Mouse (Mus musculus) forebrain, embryonic 11.5 days (tissue): Measurements from ENCODE around the gene Garnl3. TPM values are rescaled to one million over a fixed set of nuclear protein-coding genes. Genes with fewer than 3 reads are reported as not detected.
A peak's percentile ranks its signal among the peaks of the same experiment; 100 is the strongest.

Experiments
- ATAC-seq: fragments of 200-750 bp; cut with Nextera tagmentation; replicated peaks from 2 replicates; pipeline ENCODE4 v1.8.0; 2017; ENCODE audit warnings: moderate TSS enrichment; ENCODE audit not compliant: low FRiP score
- DNase-seq: peaks from one replicate; pipeline ENCODE4 v3.0.0-alpha.2; 2017; ENCODE audit warnings: low spot score
- H3K27ac ChIP-seq: fragments of 300-500 bp; sonication (generic); 2 replicates; pipeline ENCODE4 v1.5.1; 2014; ENCODE audit warnings: low read depth, low read length
- H3K27me3 ChIP-seq: fragments of 300-500 bp; sonication (generic); 2 replicates; pipeline ENCODE4 v1.6.1; 2014; ENCODE audit warnings: mild to moderate bottlenecking, low read length, mixed read lengths; ENCODE audit not compliant: control insufficient read depth, insufficient read depth
- H3K36me3 ChIP-seq: fragments of 300-500 bp; sonication (generic); 2 replicates; pipeline ENCODE4 v1.6.1; 2014; ENCODE audit warnings: mild to moderate bottlenecking, low read length, moderate library complexity, mixed read lengths; ENCODE audit not compliant: control insufficient read depth, insufficient read depth
- H3K4me1 ChIP-seq: fragments of 300-500 bp; sonication (generic); replicated peaks from 2 replicates; pipeline ENCODE4 v1.6.1; 2014; ENCODE audit warnings: low read length, mixed read lengths; ENCODE audit not compliant: control insufficient read depth, insufficient read depth
- H3K4me2 ChIP-seq: fragments of 300-500 bp; sonication (generic); 2 replicates; pipeline ENCODE4 v1.6.1; 2014; ENCODE audit warnings: low read depth, mild to moderate bottlenecking, low read length, moderate library complexity, mixed read lengths; ENCODE audit not compliant: severe bottlenecking
- H3K4me3 ChIP-seq: fragments of 300-500 bp; sonication (generic); 2 replicates; pipeline ENCODE4 v1.5.1; 2014; ENCODE audit warnings: low read depth, low read length
- H3K9ac ChIP-seq: fragments of 300-500 bp; sonication (generic); 2 replicates; pipeline ENCODE4 v1.6.1; 2014; ENCODE audit warnings: low read length
- H3K9me3 ChIP-seq: fragments of 300-500 bp; sonication (generic); 2 replicates; pipeline ENCODE4 v1.6.1; 2016; ENCODE audit warnings: low read length, mixed read lengths; ENCODE audit not compliant: control insufficient read depth
- WGBS: fragments of 180-500 bp; shearing (Covaris S2); extraction: QIAGEN DNeasy Blood & Tissue Kit; methylation state at CpG from one replicate; pipeline ENCODE4 v1.1.7; 2014; 5-methylcytosine and 5-hydroxymethylcytosine counted together
- polyA plus RNA-seq: library from polyadenylated mRNA; unstranded; fragments of >200 nt; fragmentation: Nextera tagmentation; extraction: Ambion mirVana; gene quantifications from 2 replicates; pipeline ENCODE4 v1.2.1, GENCODE M21; 2014

Garnl3 gene
- polyA plus RNA-seq, 1 experiment from 2014 or later, result 12.9 TPM

DNA sequence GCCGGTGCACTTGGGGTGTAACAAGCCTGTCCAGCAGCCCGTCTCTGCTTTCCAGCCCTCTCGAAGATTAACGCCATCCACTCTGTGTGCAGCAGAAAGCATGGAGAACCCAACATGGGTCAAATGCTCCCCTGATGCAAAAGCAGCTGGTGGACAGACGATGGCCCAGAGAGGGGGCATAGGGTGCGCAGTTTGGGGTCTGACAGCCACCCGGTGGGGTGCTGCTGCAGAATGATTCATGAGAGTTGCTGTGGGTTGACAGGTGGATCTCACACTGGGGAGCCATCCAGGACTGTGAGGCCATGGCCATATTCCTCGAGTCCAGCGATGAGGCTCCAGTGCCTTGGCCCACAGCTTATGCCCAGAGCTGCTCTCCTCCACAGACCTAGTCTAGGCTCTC, 5.8 kb upstream of the Garnl3 start:
- no peak overlapping the region for H3K9ac ChIP-seq
- H3K4me2 ChIP-seq, result no peak overlapping the region
- no peak overlapping the region for H3K4me3 ChIP-seq
- 92% methylated on average over 9 of the region's 9 CpGs for WGBS
- no peaks in the 10 kb centered on the region for H3K4me1 ChIP-seq
- H3K27me3 ChIP-seq, result peaks cover 5% of the 10 kb centered on the region; the same call in 1 of the 2 replicates
- H3K27ac ChIP-seq, result no peak overlapping the region
- no peak for ATAC-seq
- no peak for DNase-seq
- H3K36me3 ChIP-seq, result no peaks in the 10 kb centered on the region
- H3K9me3 ChIP-seq, result no peaks in the 10 kb centered on the region

DNA sequence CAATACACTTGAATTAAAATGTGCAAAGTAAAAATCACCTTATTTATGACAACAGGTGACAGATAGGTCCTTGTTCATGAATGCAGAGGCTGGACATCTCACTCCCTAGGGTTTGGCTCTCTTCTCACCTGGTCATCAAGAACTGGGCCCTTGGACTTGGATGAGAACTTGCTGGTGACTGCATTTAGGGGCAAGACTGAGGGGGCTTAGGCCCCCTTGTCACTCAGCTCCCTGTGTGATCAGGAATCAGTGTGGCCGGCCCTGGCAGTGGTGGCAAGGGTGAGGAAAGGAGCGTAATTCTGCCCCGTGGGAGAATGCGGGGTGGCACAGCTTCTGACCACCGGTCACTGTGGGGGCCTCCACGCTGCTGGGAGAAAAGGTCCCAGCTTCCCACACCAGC, 4.9 kb upstream of the Garnl3 start:
- Histone ChIP-seq H3K4me3 (no peak overlapping the region), H3K36me3 (no peaks in the 10 kb centered on the region), H3K4me2 (no peak overlapping the region), H3K9me3 (no peaks in the 10 kb centered on the region), H3K27me3 (peaks cover 9% of the 10 kb centered on the region; the same call in 1 of the 2 replicates), H3K4me1 (no peaks in the 10 kb centered on the region), H3K27ac (no peak overlapping the region), H3K9ac (no peak overlapping the region)
- DNase-seq (no peak), ATAC-seq (no peak)
- 92% methylated on average over 6 of the region's 6 CpGs for WGBS

DNA sequence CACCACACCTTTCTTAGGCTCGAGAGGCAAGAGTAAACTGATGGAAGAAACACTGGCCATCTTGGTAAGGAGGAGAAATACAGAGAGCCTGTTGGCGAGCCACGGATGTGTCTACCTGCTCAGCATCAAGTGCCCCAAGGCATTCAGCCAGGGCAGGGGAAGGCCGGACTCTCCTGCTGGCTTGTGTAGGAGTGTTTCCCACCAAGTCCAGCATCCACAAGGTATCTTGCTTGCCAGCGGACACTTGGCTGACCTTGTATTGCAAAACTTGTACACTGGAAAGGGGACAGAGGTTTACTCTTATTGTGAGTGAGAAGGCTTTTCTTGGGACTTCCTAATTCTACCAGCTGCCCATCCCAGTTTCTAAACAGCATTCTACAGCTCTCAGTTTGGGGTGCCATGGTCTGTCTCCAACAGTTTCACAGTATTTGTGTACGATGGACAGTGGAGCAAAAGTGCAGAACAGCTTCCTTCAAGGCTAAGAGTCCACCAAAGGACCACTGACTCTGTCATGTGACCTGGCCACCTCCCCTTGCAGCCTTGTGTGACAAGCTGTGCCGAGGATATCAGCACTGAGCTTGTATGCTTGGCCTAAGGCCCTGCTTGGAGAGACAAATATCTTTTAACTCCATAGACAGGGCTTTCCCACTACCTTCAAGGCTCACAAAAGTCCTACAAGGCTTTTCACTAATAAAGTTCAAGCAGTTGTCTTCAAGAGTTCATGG, 3.5 kb upstream of the Garnl3 start:
- H3K27ac ChIP-seq, result no peak overlapping the region
- H3K4me3 ChIP-seq, result no peak overlapping the region
- no peak overlapping the region for H3K4me2 ChIP-seq
- no peak overlapping the region for H3K9ac ChIP-seq
- no peaks in the 10 kb centered on the region for H3K36me3 ChIP-seq
- H3K27me3 ChIP-seq, result peaks cover 9% of the 10 kb centered on the region; the same call in 1 of the 2 replicates
- no peak for DNase-seq
- 0 out of 2 replicates have a peak, but pooled peaks cover under 1% of the 10 kb centered on the region for H3K4me1 ChIP-seq
- 82% methylated on average over 7 of the region's 7 CpGs for WGBS
- no peaks in the 10 kb centered on the region for H3K9me3 ChIP-seq
- no peak for ATAC-seq

DNA sequence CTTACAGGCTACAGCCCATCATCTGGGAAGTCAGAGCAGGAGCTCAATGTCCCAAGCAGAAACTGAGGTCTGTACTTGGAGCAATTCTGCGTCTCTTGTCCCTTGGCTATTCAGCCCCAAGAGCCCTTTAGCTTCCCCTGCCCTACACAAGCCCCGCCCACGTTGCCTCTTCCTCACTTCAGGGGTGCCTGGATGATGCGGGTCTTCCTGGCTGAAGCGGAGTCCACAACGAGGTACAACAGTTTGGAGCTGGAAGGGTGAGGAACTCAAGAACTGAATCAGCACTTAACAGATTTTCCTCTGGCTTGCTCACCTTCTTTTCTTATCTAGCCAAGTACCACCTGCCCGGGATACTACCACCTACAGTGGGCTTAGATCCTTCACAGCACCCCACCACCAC, 852 bp upstream of the Garnl3 start:
- Histone ChIP-seq H3K9me3 (no peaks in the 10 kb centered on the region), H3K9ac (no peak overlapping the region), H3K27ac (no peak overlapping the region), H3K4me3 (no peak overlapping the region), H3K27me3 (peaks cover 9% of the 10 kb centered on the region; the same call in 1 of the 2 replicates), H3K4me2 (no peak overlapping the region), H3K4me1 (peaks cover 3% of the 10 kb centered on the region; the same call in 1 of the 2 replicates), H3K36me3 (no peaks in the 10 kb centered on the region)
- 6% methylated on average over 7 of the region's 7 CpGs for WGBS
- ATAC-seq, result no peak
- no peak for DNase-seq

DNA sequence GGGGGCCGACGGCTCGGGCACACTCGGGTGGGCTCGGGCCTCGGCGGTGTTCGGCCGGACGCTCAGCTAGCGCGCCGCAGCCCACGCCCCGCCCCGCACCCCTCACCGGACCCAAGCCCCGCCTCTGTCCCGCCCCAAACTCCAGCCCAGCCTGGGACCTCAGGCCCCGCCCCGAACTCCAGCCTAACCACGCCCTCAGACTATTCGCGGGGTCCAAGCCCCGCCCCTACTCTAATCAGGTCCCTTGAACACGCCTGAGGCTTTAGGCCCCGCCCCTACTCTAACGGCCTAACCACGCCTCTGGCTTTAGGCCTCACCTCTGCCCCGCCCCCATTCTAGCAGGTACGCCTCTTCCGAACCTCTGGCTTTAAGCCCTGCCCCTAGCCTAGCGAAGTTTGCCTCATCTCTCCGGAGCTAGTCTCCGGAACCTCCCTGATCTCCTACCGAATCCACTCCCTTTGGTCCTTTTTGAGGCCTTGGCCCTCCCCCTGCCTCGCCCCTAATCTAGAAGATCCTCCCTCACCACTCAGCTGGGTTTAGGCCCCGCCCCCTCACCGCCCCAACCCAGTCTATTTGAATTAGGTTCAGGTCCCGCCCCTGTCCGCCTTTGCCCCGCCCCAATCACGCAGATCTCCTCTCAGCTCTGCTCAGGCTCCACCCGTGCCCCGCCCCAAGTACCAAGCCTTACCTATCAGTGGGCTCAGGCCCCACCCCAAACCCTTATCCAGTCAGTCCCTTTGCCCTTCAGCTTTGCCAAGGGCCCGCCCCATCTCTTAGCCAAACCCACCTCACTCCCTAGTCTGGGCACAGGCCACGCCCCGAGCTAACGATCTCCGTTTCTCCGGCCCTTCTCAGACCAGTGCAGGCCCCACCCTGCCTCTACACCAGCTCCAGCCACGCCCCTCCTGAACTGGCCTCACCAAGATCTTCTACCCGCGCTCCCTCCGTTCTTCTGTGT, 649 bp downstream of the Garnl3 start:
- WGBS, result under 1% methylated on average over 55 of the region's 55 CpGs
- DNase-seq (peak; percentile 98), ATAC-seq (peak; percentile 92)
- no peaks in the 10 kb centered on the region for H3K36me3 ChIP-seq
- peak overlapping the region; percentile 96 for H3K4me2 ChIP-seq
- H3K27me3 ChIP-seq, result peaks cover 9% of the 10 kb centered on the region; the same call in 1 of the 2 replicates
- peaks cover 3% of the 10 kb centered on the region; the same call in 1 of the 2 replicates for H3K4me1 ChIP-seq
- H3K27ac ChIP-seq, result no peak overlapping the region
- peak overlapping the region; percentile 68 for H3K9ac ChIP-seq
- H3K9me3 ChIP-seq, result no peaks in the 10 kb centered on the region
- peak overlapping the region; percentile 62 for H3K4me3 ChIP-seq

DNA sequence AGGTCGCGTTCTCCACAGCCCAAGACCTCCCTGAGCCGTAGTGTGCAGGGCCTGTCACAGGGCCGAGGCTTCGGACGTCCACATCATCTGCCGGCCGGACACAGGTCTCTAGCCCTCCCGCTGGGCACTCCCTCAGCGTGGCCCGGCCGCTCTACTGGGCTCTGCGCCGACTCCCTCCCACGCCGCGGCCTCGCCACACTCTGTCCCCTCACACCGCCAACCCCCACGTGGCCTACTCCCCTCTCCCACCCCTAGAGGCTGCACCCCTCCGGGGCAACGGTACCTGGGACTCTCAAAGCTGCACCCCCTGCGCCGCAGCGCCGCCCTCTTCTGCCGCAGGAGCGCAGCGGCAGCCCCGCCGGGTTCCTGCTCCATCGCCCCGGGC, 1.3 kb downstream of the Garnl3 start:
- H3K9me3 ChIP-seq, result no peaks in the 10 kb centered on the region
- peak overlapping the region; percentile 68 for H3K9ac ChIP-seq
- peaks cover 9% of the 10 kb centered on the region; the same call in 1 of the 2 replicates for H3K27me3 ChIP-seq
- under 1% methylated on average over 31 of the region's 33 CpGs for WGBS
- H3K4me1 ChIP-seq, result peaks cover 3% of the 10 kb centered on the region; the same call in 1 of the 2 replicates
- ATAC-seq (peak; percentile 68), DNase-seq (no peak)
- no peak overlapping the region for H3K27ac ChIP-seq
- peak overlapping the region; percentile 96 for H3K4me2 ChIP-seq
- peak overlapping the region; percentile 62 for H3K4me3 ChIP-seq
- H3K36me3 ChIP-seq, result no peaks in the 10 kb centered on the region

DNA sequence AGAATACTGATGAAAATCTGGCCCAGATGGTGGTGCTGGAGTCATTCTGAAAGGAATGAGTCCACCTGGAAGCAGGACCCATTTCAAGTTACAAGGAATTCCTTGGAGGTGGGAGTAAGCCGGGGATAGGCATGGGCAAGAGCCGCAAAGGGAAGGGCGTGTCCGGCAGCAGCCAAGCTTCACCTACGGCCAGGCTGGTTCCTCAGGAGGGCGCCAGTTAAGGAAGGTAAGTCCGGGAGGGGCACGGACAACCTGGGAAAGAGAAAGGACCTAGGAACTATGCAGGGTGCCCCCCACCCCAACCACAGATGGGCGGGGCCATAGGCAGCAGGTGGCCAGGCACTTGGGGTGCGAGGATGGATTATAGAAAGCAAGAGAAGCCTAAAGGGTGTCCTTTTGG, 1.8 kb downstream of the Garnl3 start:
- ATAC-seq (no peak), DNase-seq (peak; percentile 58)
- Histone ChIP-seq H3K27me3 (peaks cover 9% of the 10 kb centered on the region; the same call in 1 of the 2 replicates), H3K9me3 (no peaks in the 10 kb centered on the region), H3K4me2 (peak overlapping the region; percentile 96), H3K36me3 (no peaks in the 10 kb centered on the region), H3K27ac (no peak overlapping the region), H3K4me1 (peaks cover 3% of the 10 kb centered on the region; the same call in 1 of the 2 replicates), H3K9ac (peak overlapping the region; percentile 68), H3K4me3 (peak overlapping the region; percentile 62)
- 2% methylated on average over 10 of the region's 10 CpGs for WGBS

DNA sequence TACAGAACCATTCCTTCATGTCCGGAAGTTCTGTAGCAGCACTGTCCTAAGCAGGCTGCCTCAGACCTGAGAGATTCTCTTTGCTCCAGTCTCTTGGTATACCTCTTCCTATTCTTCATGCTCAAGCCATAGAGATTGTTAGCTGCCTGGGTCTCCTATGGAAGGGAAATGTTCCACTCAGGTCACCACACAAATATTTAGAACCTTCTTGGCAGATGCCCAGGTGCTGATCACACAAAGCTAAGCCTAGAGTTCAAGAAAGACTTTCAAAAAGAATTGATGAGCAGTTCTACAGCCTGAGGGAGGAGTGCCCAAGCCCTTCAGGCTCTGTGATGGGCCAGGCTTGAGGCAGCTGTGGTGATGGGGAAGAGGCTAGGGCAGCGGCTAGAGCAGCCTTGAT, 2.4 kb downstream of the Garnl3 start:
- Histone ChIP-seq H3K4me1 (peaks cover 3% of the 10 kb centered on the region; the same call in 1 of the 2 replicates), H3K9ac (no peak overlapping the region), H3K9me3 (no peaks in the 10 kb centered on the region), H3K4me2 (no peak overlapping the region; the same call in 1 of the 2 replicates), H3K27me3 (peaks cover 9% of the 10 kb centered on the region; the same call in 1 of the 2 replicates), H3K36me3 (no peaks in the 10 kb centered on the region), H3K4me3 (no peak overlapping the region), H3K27ac (no peak overlapping the region)
- WGBS, result 70% methylated on average over 2 of the region's 2 CpGs
- ATAC-seq, result no peak
- no peak for DNase-seq
